Mouse (Mus musculus) cerebellum, adult 2 months (tissue): ENCODE data around the gene Miip. TPM values are rescaled to one million over a fixed set of nuclear protein-coding genes. Genes with fewer than 3 reads are reported as not detected.
"Not testable (repeated sequence)": the region's sequence is repeated elsewhere in the genome, so short reads cannot be mapped to it uniquely, and the experiment has no call there.

Source experiments
- DNase-seq, 2 experiments: peaks; one replicate each; pipeline ENCODE4 v3.0.0; 2021
- H3K27ac ChIP-seq: fragments of 200-500 bp; 2 replicates; pipeline ENCODE4 v1.5.1; 2012; ENCODE audit warnings: low read length, control low read depth, inconsistent platforms; ENCODE audit not compliant: insufficient read depth
- H3K27me3 ChIP-seq: fragments of 200-500 bp; 2 replicates; pipeline ENCODE4 v1.6.1; 2012; ENCODE audit warnings: inconsistent platforms, mild to moderate bottlenecking, low read length, moderate library complexity; ENCODE audit not compliant: control insufficient read depth, insufficient read depth
- H3K4me1 ChIP-seq: fragments of 200-500 bp; 2 replicates; pipeline ENCODE4 v1.6.1; 2011; ENCODE audit warnings: low read length; ENCODE audit not compliant: control insufficient read depth, insufficient read depth
- H3K4me3 ChIP-seq: fragments of 200-500 bp; replicated peaks from 2 replicates; pipeline ENCODE3; 2011; ENCODE audit warnings: mild to moderate bottlenecking, low read depth, low read length, control low read depth; ENCODE audit not compliant: insufficient read depth
- CTCF ChIP-seq: fragments of 200-500 bp; IDR thresholded peaks from 2 replicates; pipeline ENCODE4 v1.5.1; 2011; ENCODE audit warnings: low read depth, mild to moderate bottlenecking, control low read depth, low read length, moderate library complexity, borderline replicate concordance; ENCODE audit not compliant: insufficient read depth
- POLR2A ChIP-seq: fragments of 200-500 bp; IDR thresholded peaks from 2 replicates; pipeline ENCODE4 v1.6.1; 2011; ENCODE audit warnings: low read length, control low read depth, borderline replicate concordance; ENCODE audit not compliant: insufficient read depth
- WGBS: fragments of 180-500 bp; shearing (Covaris S2); methylation state at CpG from one replicate; pipeline ENCODE4 v1.1.7; 2018; 5-methylcytosine and 5-hydroxymethylcytosine counted together
- polyA plus RNA-seq: library from polyadenylated mRNA; depleted of rRNA; stranded (reverse); fragments of >200 nt; gene quantifications from 2 replicates; pipeline ENCODE4 v1.2.3, GENCODE M21; 2012

Gene Miip
- polyA plus RNA-seq, 1 experiment = 58.6 TPM

GRCm38 (mm10) chr4:147881792-147882191 is 13.2 kb upstream of the Miip start:
- Histone ChIP-seq H3K4me3 (no peak overlapping the region), H3K27ac (no peak overlapping the region), H3K4me1 (no peaks in the 10 kb centered on the region; the same call in 1 of the 2 replicates), H3K27me3 (no peaks in the 10 kb centered on the region)
- TF ChIP-seq POLR2A (no peak), CTCF (no peak)
- no peak for DNase-seq
- WGBS = 94% methylated on average over 7 of the region's 7 CpGs

GRCm38 (mm10) chr4:147879865-147880264 is 11.2 kb upstream of the Miip start:
- no peak for TF ChIP-seq POLR2A
- TF ChIP-seq CTCF = no peak
- no peaks in the 10 kb centered on the region for H3K27me3 ChIP-seq
- no peak overlapping the region for H3K4me3 ChIP-seq
- no peak for DNase-seq
- H3K27ac ChIP-seq = no peak overlapping the region
- no peaks in the 10 kb centered on the region; the same call in 1 of the 2 replicates for H3K4me1 ChIP-seq
- 55% methylated on average over 5 of the region's 5 CpGs for WGBS

GRCm38 (mm10) chr4:147879456-147879855 is 10.8 kb upstream of the Miip start:
- no peak for TF ChIP-seq CTCF
- no peak for TF ChIP-seq POLR2A

GRCm38 (mm10) chr4:147878537-147878936 is 9.9 kb upstream of the Miip start:
- no peak for DNase-seq
- 95% methylated on average over 9 of the region's 9 CpGs for whole genome bisulfite sequencing
- no peak overlapping the region for H3K27ac ChIP-seq
- no peaks in the 10 kb centered on the region; the same call in 1 of the 2 replicates for H3K4me1 ChIP-seq
- TF ChIP-seq POLR2A = no peak
- no peak for TF ChIP-seq CTCF
- no peak overlapping the region for H3K4me3 ChIP-seq
- H3K27me3 ChIP-seq = no peaks in the 10 kb centered on the region

More at GRCm38 (mm10) chr4:147879456-147879855, 10.8 kb upstream of the Miip start:
- Histone ChIP-seq H3K4me3 (no peak overlapping the region), H3K4me1 (no peaks in the 10 kb centered on the region; the same call in 1 of the 2 replicates), H3K27ac (no peak overlapping the region), H3K27me3 (no peaks in the 10 kb centered on the region)
- no peak for DNase-seq
- 64% methylated on average over 2 of the region's 2 CpGs for whole genome bisulfite sequencing

GRCm38 (mm10) chr4:147875852-147876575 is 7.4 kb upstream of the Miip start:
- no peak for DNase-seq
- no peak overlapping the region for H3K27ac ChIP-seq
- 79% methylated on average over 4 of the region's 4 CpGs for WGBS
- H3K27me3 ChIP-seq = no peaks in the 10 kb centered on the region
- no peaks in the 10 kb centered on the region for H3K4me1 ChIP-seq
- H3K4me3 ChIP-seq = no peak overlapping the region
- TF ChIP-seq CTCF = no peak
- no peak for TF ChIP-seq POLR2A

- no peak overlapping the region for H3K27ac ChIP-seq
These were observed 622 bp upstream of the Miip start for GRCm38 (mm10) chr4:147869238-147869637.

GRCm38 (mm10) chr4:147867563-147868449 is 810 bp downstream of the Miip start:
- Histone ChIP-seq H3K27me3 (no peaks in the 10 kb centered on the region), H3K4me1 (no peaks in the 10 kb centered on the region; the same call in 1 of the 2 replicates), H3K27ac (peak overlapping the region; percentile 29; the same call in 1 of the 2 replicates), H3K4me3 (peak overlapping the region; percentile 90)
- no peak for DNase-seq
- TF ChIP-seq CTCF = no peak
- no peak for TF ChIP-seq POLR2A
- WGBS = 8% methylated on average over 22 of the region's 22 CpGs

More at GRCm38 (mm10) chr4:147869238-147869637, 622 bp upstream of the Miip start:
- Histone ChIP-seq H3K4me3 (peak overlapping the region; percentile 90), H3K4me1 (no peaks in the 10 kb centered on the region; the same call in 1 of the 2 replicates), H3K27me3 (no peaks in the 10 kb centered on the region)
- no peak for TF ChIP-seq CTCF
- no peak for TF ChIP-seq POLR2A
- WGBS = 7% methylated on average over 5 of the region's 5 CpGs
- DNase-seq = no peak

- not testable (repeated sequence) for H3K4me1 ChIP-seq, H3K27me3 ChIP-seq, H3K27ac ChIP-seq, DNase-seq, H3K4me3 ChIP-seq
- WGBS = 53% methylated on average over 3 of the region's 3 CpGs
These were observed 1.8 kb downstream of the Miip start for GRCm38 (mm10) chr4:147866793-147867192.
